Mouse (Mus musculus) inflammation-experienced regulatory T-cells, adult 6 months (primary cell): Measurements from ENCODE around the gene Psenen. TPM values are rescaled to one million over a fixed set of nuclear protein-coding genes. Genes with fewer than 3 reads are reported as not detected.

ENCODE experiments used
- ATAC-seq: one replicate; pipeline ENCODE4 v1.8.0; 2017
- polyA plus RNA-seq, 3 experiments: library from polyadenylated mRNA; unstranded; fragments of 100-300 nt; shearing (Covaris generic); gene quantifications; one replicate each; pipeline ENCODE4 v1.2.1; 2017

The Psenen gene
- polyA plus RNA-seq, 3 experiments from 2014 or later, result 271 to 363 (median 299) TPM

- ATAC-seq, result no peak
These were observed 9.4 kb downstream of the Psenen start for GRCm38 (mm10) chr7:30553810-30554584.

GRCm38 (mm10) chr7:30553021-30553589 is 10.3 kb downstream of the Psenen start:
- ATAC-seq, result no peak

- peak; percentile 93 for ATAC-seq
These were observed 11.1 kb downstream of the Psenen start, which contains the start of the genes Hspb6 and Proser3 for GRCm38 (mm10) chr7:30552102-30553020. Hspb6 (plus strand) TSS chr7:30552178. Proser3 (minus strand) TSS chr7:30552299.

GRCm38 (mm10) chr7:30551445-30552101 is 11.9 kb downstream of the Psenen start:
- peak; percentile 64 for ATAC-seq

GRCm38 (mm10) chr7:30550603-30551002 is 12.8 kb downstream of the Psenen start:
- ATAC-seq, result no peak

- ATAC-seq, result no peak
These were observed 13.5 kb downstream of the Psenen start for GRCm38 (mm10) chr7:30549880-30550279.

- ATAC-seq, result no peak
These were observed 19.1 kb downstream of the Psenen start for GRCm38 (mm10) chr7:30544327-30544726.

GRCm38 (mm10) chr7:30540572-30540971 is 22.9 kb downstream of the Psenen start:
- no peak for ATAC-seq

GRCm38 (mm10) chr7:30534633-30535577 is 28.5 kb downstream of the Psenen start, which contains the start of gene Arhgap33:
Arhgap33 (minus strand) TSS chr7:30535060.
- peak; percentile 95 for ATAC-seq

GRCm38 (mm10) chr7:30533941-30534632 is 29.3 kb downstream of the Psenen start:
- ATAC-seq, result no peak

- ATAC-seq, result no peak
These were observed 30.5 kb downstream of the Psenen start for GRCm38 (mm10) chr7:30532931-30533330.

- ATAC-seq, result no peak
These were observed 32.1 kb downstream of the Psenen start for GRCm38 (mm10) chr7:30531291-30531815.

- no peak for ATAC-seq
These were observed 36.4 kb downstream of the Psenen start for GRCm38 (mm10) chr7:30526981-30527380.

- no peak for ATAC-seq
These were observed 37.0 kb downstream of the Psenen start for GRCm38 (mm10) chr7:30526399-30526798.

- no peak for ATAC-seq
These were observed 37.5 kb downstream of the Psenen start for GRCm38 (mm10) chr7:30525954-30526353.

- no peak for ATAC-seq
These were observed 38.9 kb downstream of the Psenen start for GRCm38 (mm10) chr7:30524487-30524886.

- ATAC-seq, result no peak
These were observed 40.6 kb downstream of the Psenen start for GRCm38 (mm10) chr7:30522871-30523270.

- ATAC-seq, result no peak
These were observed 42.6 kb downstream of the Psenen start for GRCm38 (mm10) chr7:30520856-30521255.

- no peak for ATAC-seq
These were observed 43.0 kb downstream of the Psenen start for GRCm38 (mm10) chr7:30520396-30520795.

- no peak for ATAC-seq
These were observed 45.1 kb downstream of the Psenen start for GRCm38 (mm10) chr7:30518325-30518724.
